Mouse (Mus musculus) spleen, postnatal 36 days (tissue): ENCODE measurements around the gene Gm12248.
A peak's percentile ranks its signal among the peaks of the same experiment; 100 is the strongest.

Experiments
- DNase-seq, 2 experiments: peaks; one replicate each; pipeline ENCODE4 v3.0.0; 2022; ENCODE audit warnings: low spot score in 2 of 2, mixed read lengths in 1 of 2

Gene Gm12248

DNA sequence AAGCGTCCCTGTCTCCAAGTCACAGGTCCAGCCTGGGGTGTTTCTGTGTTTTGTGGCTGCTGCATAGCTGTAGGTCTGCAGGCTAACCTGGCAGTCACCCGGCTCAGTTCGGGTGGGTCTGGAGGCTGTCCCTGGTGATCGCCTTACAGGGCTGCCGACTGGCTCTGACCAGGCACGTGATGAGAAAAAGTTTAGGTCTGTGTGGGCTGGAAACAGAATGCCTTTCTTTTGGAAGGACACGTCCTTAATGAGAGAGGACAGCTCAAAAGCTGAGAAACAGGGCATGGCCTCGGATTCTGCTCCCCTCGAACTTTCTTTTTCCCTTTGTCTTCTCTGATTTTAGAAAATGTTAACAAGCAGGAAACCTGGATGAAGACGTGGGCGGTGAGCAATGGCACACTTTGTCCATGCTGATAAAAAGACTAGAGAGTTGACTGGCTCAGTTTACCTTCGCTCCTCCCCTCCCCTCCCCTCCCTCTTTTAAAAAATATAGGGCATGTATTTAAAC lies at the start of gene Gm12248:
Gene Gm12248 (minus strand): TSS at position 114 of the 508 bp plus-strand sequence.
- peak in 1 of 2 experiments; percentile 18 for DNase-seq

DNA sequence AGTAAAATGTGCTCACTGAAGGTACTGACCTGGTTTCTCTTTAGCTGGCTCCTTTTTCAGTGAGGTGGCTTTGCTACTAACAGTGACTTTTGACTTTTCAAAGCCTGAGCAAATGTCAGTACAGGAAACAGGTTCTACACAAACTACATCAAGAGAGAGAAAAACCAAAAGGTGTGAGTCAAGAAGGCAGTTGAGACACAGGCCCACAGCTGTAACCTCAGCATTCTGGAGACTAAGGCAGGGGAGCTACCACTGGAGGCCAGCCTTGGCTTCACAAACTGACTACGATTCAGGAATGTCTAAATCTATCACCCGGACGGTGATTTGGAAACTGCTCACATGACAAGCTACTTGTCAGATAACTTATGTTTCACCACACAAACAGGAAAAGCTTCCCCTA lies 46.5 kb upstream of the Gm12248 start:
- DNase-seq, result no peak

DNA sequence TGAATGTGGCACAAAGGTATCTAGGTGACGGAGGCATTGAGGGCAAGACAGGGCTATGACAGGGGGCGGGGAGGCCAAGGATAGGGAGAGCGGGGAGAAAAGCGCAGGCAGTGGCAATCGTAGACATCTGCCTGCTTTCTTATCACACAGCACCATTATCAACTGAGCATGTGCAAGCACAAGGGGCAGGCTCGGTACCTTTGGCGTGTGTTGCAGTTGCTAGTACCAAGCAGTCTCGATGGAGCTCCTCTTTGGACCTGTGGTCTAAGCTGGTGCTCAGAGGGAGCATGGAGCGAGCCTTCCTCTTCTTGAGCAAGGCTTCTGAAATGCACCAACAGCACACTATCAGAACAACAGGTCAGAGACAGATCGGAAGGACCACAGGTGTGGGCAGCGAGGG lies 45.9 kb upstream of the Gm12248 start:
- DNase-seq, result no peak

DNA sequence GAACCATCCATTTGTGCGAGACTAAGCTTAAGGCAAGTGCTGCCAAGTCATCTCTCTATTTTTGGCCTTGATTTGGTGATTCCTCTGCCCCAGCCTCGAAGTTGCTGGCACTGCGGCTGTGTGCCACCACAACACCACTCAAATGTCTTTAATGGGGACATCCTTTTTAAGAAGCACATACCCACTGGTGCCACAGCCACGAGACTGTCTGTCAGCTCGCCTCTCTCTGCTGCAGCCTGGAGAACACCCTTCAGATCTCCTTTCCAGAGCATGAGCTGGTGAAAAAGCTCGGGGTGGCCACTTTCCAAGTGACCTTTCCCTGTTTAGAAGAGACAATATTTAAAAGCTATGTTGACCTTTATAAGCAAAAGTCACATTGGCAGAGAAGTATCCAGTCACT lies 43.7 kb upstream of the Gm12248 start:
- no peak for DNase-seq

DNA sequence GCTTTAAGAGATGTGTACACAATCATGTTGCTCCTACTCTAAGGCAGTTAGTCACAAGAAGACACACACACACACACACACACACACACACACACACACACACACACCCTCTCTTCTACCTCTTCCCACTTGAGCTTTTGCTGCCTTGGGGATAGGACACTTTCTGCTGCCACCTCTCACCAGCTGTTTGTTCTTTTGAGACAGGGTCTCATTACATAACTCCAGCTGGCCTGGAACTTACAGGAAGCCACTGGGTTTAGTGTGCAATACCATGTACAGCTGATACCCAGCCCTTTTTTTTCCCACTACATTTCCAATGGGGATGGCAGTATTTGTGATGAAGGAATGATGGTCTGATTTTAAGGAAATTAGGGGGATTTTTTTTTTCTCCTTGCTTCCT lies 42.4 kb upstream of the Gm12248 start:
- DNase-seq, result no peak

DNA sequence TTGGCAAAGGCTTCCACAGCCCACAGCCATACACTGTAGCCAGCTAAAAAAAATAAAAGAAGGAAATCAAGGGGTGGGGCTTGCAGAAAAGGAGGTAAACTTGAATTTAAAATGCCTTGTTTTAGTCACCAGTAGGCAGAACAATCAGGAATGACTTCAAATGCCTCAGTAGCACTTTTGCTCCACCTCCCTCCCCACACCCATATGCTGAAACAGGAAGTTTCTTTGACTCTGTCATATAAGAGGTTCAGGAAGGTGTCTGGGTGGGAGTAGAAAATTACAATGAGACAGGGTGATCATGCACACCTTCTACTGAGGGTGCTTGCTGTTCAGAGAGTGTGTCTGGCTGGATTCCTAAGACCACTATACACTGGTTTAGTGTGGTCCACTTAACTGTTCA lies 41.9 kb upstream of the Gm12248 start:
- DNase-seq, result peak in 1 of 2 experiments; percentile 9

DNA sequence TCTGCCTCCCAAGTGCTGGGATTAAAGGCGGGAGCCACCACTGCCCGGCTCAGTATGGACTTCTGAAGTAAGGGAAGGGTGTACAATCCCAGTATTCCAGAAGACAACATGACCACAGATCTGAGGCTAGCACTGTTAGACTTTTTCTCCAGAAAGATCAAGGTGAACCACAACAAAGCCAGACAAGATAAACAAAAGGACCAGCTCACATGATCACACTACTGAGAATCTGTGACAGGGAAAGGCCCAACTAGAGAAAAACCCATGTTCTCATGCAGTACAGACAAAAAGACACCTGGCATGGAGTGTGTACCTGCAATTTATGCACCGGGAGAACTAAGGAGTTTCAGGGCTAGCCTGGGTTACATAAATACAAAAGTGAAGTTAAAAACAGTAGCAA lies 39.1 kb upstream of the Gm12248 start:
- no peak for DNase-seq

DNA sequence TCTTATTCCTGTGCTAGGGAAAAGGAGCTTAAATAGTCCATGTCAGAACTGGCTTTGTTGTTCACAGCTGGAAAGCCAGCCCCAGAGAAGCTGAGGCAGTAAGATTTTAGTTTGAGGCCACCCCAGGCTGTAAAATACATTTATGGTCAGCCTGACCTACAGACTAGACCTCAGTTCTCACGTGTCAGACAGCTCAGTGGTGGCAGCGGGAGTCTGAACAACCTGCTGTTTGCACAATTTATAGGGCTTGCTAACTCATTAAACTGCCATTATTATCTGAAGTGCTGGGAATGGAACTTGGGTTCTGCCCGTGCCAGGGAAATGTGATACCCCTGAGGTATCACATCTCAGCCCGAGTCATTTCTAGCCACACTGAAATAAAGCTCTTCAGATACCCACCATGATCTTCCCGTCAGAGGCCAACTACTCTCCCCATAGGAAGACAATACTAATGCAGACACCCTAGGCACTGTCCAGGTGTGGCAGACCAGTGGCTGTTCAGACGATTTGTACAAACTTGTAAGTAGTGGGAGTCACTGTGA lies 36.4 kb upstream of the Gm12248 start:
- no peak for DNase-seq

DNA sequence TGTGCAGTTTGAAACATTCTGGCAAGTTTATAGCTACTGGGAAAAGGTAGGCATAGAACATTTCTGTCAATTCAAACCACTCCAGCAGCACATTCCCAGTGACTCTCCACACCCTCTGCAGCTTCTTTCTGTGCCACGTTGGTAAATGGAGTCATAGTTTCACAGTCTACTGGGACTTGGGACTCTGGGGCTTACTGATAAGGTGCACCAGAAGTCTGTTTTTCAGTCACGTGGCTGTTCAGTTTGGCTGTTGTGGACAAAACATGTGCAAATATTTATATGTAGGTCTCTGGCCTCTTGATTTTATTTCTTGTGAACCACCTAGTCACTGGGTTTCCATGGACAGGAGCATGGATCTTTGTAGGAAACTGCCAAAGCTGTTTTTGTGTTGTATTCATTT lies 34.6 kb upstream of the Gm12248 start:
- DNase-seq, result peak in 1 of 2 experiments; percentile 31

DNA sequence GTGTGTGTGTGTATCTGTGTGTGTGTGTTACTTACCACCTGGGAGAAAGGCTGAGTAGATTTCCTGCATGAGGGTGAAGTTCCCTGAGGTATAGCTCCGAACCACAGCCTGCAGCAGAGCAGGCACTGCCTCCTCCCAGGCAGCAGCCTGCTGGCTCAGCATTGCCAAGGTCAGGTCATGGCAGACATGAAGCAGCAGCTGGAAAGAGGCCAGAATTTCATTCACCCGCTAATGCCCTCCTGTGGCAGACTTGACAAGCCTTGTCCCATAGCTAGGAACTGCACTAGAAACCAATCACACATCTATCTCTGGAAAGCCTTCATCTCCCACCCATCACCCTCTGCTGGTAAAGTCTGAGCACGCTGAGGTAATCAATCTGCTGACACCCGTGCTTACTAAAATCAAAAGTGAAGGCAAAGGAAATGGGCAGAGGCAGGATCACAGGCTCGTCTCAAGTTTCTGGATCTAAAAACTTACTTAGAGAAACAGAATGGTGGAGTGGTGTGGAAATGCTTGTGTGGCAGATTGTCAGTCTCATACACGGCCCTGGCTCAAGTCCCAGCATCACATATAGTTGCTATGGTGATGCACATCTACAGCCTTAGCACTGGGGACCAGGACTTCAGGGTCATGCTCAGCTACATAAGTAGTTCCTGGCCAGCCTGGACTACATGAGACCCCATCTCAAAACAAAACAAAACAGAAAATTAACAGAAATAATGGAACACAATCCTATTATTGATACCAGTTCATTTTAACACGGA lies 33.6 kb upstream of the Gm12248 start:
- DNase-seq, result peak; percentile 22 to 48

DNA sequence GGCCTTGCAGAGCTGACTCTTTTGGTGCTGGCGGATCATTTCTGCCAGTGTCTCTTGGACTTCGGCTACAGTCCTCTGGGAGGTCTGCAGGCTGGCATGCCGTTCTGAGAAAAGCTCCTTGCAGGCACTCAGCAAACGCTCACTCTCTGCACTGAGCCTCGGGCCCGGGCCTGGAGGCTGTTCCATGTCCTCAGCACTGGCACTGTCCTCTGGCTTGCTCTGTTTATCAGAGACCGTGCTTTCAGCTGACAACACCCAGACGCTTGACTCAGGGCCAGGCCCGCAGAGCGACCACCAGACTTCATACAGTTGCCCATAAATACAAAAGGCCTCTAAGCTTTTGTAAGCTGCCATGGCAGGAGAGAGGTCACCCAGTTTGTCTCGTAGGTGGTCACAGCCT lies 32.1 kb upstream of the Gm12248 start:
- no peak for DNase-seq

DNA sequence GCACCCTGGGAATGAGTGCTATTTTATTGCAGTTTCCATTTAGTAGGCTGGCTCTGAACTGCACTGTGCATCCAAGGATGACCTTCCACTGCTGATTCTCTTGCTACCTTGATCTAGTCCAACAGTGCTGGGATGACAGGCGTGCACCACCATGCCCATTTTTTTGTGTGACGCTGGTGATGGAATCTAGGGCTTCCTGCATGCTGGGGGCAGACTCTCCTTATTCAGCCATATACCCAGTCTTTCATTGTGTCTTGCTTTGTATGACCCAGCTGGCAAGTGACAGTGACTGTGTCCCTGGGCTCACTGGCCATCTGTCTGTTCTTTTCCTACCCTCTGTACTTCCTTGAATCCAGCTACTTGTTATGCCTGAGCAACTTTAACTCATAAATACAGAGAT lies 30.8 kb upstream of the Gm12248 start:
- no peak for DNase-seq

DNA sequence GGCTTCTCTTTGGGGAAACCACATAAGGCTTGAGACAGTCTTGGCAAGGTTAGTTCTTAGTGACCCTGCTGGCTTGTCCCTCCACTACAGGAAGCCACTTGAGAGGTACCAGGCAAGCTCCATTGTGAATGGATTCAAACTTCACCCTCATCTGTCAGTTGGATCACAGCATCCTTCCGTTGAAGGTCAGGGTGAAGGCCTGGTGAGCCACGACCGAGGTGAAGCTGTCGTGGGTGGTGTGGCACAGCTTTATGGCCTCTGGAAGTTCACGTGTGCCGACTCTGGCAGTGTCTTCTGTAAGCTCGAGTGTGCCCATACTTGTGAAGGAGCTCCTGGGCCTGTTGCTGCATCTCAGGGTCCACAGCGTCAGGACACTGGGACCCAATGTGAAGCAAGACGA lies 28.4 kb upstream of the Gm12248 start:
- no peak for DNase-seq

DNA sequence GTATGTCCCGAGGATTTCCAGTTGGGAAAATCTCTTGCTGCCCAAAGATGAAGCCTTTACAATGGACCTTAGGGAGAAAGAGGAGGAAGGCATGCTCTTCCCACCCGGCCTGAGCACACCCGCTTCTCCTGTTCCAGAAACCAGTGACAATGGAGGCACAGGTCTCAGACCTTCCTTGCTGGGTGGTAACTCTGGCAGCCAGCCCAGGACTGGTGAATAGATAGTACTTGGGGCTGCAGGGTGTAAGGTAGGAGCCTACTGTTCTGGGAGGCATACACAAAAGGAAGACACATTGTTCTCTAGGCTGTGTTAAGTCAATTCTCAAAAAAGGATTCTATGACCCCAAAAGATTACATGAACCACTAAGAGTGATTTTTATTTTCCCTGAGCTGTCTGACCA lies 27.7 kb upstream of the Gm12248 start:
- DNase-seq, result no peak

DNA sequence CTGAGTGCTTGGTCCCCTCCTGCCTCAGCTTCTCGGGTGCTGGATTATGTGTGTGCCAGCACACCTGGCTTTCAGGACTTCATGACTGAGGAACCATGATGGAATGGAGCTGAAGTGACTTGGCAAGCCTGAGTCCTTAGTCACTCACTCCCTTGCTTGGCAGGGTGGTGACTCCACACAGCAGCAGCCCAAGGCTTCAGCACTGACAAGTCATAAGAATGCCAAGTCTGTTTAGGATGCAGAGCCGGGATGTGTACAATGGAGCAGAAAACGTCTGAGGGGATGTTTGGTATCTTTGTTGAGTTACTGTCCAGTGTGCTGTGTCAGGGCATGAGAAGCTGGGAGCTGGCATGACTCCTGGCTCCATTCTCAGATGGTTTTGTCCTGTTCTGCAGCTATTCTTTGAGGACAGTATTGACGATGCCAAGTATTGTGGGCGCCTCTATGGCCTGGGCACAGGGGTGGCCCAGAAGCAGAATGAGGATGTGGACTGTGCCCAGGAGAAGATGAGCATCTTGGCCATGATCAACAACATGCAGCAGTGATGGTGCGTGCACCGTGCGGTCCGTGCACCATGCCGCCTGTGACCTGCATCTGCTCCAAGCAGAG lies 24.2 kb upstream of the Gm12248 start:
- no peak for DNase-seq

DNA sequence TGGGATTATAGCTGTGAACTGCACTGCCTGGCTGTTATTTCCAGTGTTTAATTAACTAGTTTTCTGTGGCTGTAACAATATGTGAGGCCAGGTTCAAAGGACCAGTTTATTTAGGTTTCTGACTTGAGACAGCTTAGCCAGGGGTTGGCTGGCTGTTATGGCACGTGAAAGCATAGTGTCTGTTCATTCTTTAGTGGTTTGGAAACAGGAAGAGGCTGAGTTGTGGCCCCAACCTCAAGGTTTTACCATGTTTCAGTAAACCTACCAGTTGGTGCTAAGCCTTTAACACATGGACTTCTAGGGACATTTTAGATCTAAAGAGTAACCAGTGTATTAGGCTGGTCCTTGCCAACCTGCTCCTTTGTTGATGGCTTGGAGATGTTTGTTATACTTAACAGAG lies 23.6 kb upstream of the Gm12248 start:
- no peak for DNase-seq

DNA sequence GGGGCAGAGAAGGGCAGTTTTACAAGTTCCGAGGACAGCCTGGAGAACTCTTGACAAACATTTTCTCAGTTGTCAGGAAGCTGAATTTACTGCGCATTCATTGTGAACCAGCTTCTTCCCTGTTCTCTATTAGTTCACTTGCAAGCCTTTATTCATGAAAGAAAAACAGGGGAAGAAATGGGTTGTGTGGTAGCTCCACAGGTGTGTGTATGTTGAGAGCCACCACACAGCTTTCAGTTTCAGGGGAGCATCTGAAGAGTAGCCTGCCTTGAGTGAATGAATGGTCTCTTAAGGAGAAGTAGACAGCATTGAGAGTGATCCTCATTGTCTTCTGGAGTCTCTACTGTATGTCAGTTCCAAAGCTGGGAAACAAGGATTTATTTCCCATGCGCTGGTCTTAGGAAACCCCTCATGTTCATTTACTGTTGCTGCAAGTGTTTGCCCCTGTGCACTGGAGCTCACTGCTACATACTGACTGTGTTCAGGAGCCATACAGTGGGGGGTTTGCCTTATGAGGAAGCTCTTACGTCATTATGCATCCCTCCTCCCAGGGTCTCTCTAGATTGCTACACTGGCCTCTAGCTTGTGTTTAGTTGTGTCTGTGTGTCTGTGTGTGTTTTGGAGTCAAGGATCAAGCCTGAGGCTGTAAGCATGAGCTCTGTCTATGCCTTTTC lies 14.9 kb upstream of the Gm12248 start:
- DNase-seq, result no peak

DNA sequence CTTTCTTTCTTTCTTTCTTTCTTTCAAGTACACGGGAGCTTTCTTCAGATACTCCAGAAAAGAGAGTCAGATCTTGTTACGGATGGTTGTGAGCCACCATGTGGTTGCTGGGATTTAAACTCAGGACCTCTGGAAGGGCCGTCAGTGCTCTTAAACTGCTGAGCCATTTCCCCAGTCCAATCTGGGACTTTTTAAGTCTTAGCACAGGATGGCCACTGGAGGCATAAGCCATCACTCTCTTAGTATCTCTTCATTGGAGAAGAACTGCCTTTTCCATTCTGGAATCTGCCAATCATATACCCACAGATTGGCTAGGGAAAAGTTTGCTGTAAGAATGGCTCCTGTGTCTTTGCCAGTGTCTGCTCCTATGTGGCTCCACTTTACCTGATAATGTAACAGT lies 14.1 kb upstream of the Gm12248 start:
- DNase-seq, result no peak

DNA sequence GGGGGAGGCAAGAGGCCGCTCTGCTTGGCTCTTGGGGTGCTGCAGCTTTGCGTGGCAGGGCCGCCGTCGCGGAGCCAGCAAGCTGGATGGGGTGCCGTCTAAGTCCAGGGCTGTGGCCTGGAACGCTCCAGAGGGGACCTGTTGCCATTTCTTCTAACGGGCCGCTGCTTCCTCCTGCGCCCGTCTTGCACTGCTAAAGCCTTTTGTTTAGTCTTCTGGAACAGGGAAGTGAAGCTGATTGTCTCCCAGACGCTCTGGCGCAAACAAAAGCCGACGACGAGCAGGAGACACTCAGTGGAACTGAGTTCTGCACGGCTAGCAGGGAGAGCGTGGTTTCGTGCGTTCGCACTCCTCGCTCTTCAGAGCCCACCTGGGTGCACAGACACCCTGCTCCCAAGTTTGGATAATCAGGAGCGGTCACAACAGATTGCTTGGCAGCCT lies 11.4 kb upstream of the Gm12248 start:
- DNase-seq, result peak; percentile 48 to 62

DNA sequence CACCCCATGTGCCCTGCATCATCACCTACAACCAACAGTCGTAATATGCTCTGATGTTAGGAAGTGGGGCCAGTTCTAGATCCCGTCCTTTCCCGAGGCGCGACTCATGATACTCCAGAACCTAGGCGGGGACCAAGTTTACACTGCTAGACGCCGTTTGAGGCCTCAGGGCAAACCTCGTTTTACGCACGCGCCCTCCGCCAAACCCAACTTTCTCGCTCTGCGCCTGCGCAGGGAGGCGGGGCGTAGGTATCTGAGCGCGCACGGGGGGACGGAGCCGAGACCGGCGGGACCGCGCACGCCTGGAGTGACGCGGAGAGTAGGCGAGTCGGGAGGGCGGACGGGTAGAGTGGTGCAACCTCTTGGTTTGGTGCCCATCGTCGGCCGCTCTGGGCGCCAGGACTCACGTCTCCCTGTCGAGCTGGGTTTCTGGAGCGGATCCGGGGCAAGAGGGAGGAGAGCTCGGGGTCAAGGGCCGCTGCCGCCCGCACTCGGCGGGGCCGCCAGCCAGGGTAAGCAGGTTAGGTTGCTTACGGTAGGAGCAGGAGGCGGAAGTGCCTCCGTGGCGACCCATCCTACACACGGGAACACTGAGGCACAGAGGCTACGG lies 10.9 kb upstream of the Gm12248 start, which contains the start of gene Cnot8:
Gene Cnot8 (plus strand): TSS at position 457 of the 610 bp plus-strand sequence.
- DNase-seq, result peak; percentile 99

DNA sequence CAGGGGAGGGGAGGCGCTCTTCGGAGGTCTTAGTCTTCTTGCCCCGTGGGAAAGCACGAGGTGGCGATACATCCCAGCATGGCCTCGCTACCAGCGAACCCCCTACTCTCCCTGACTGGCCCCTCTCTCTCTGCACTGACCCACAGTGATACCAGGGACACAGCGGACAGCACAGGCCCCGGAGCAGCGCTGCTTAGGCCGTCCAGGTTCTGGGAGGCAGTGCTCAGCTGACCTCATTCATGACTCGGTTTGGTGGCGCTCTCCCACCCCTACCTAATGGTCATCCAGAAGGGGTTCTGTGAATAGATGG lies 10.4 kb upstream of the Gm12248 start:
- peak in 1 of 2 experiments; percentile 4 for DNase-seq
